Comparison of ENCODE assay signal across 8 mouse cellular contexts in the genomic region with DNA sequence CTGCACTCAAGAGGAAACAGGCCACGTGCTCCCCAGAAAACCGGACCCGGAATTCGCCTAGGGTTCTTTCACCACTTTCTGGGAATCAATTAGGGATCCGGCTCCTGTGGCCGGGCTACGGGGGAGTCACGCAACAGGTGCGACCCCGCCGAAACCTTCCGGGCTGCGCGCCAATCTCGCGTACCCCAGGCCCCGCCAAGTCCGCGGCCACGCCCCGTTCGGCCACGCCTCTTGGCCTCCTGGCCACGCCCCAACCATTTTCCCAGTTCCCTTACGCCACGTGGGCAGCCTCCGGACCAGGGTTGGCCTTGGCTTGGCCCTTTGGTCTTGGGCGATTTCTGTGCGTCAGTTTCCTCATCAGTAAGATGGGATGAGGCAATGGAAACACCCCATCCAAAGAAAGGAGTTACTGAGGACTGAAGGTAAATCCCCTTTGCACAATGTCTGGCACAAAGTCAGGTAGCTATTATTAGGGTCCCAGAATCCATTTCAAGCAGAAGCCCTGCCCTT. TPM values are rescaled to one million over a fixed set of nuclear protein-coding genes. Genes with fewer than 3 reads are reported as not detected.
DNase-seq lines count a peak whose midpoint lies in the region; ATAC-seq and TF ChIP-seq lines count a peak whose summit lies in the region.

A gene (minus strand): TSS at position 182 of the 510 bp plus-strand sequence.

- intact Hi-C loops in gastrocnemius, postnatal 14 days (cut with DNase I; ENCODE audit: low total_unique reads): no loop called here
- intact Hi-C loops in left cerebral cortex, postnatal 14 days (cut with DNase I): loop anchor here (5.0 kb wide), 1 partner anchor 61 kb away; a partner anchor contains a TSS

- no peaks in the 10 kb centered on the region for H3K36me3 ChIP-seq in spleen, adult 2 months (ENCODE audit: control insufficient read depth, insufficient read depth, low read length)

- H3K27ac ChIP-seq in spleen, adult 2 months (ENCODE audit: insufficient read depth, low read length): peak within 1 kb of the TSS; percentile 43

- TF ChIP-seq POLR2A in spleen, adult 2 months (IDR thresholded peaks at IDR 0.05; ENCODE audit: low read depth, low read length): no peak

- under 1% methylated on average over 29 of the region's 29 CpGs for WGBS in spleen, adult 2 months

- DNase-seq in layer of hippocampus, adult 11-12 months (ENCODE audit: low spot score): peak; percentile 61
- no peak for DNase-seq in layer of hippocampus, adult 9-10 months (ENCODE audit: low spot score)
- DNase-seq in cerebellum, postnatal 36 days: peak; percentile 53 to 66
- peak; percentile 87 for DNase-seq in gastrocnemius, postnatal 14 days
- DNase-seq in hindlimb bud, embryonic 11.5 days (ENCODE audit: extremely low spot score, low read depth, low spot score): peak; percentile 37
- peak in 1 of 2 experiments; percentile 45 for DNase-seq in left cerebral cortex, postnatal 14 days (ENCODE audit: low spot score in 2 of 2)
- peak in 1 of 2 experiments; percentile 61 for DNase-seq in spleen, adult 2 months (ENCODE audit: low read depth in 1 of 2, low spot score in 2 of 2)

- H3K4me3 ChIP-seq in spleen, adult 2 months (ENCODE audit: extremely low read depth, insufficient read depth, insufficient read length): peak within 1 kb of the TSS; percentile 60

- peaks cover 3% of the 10 kb centered on the region; the same call in 1 of the 2 replicates for H3K4me1 ChIP-seq in spleen, adult 2 months (ENCODE audit: control insufficient read depth, insufficient read depth, insufficient read length)

- peak; percentile 64 for ATAC-seq in megakaryocyte progenitor cell, adult 5-6 weeks (replicated peaks; ENCODE audit: poor library complexity)

- TF ChIP-seq CTCF in spleen, adult 2 months (IDR thresholded peaks at IDR 0.05; ENCODE audit: extremely low read depth, insufficient read depth, insufficient read length, insufficient replicate concordance): no peak

- H3K27me3 ChIP-seq in spleen, adult 2 months (ENCODE audit: control insufficient read depth, insufficient read depth, low read length): no peaks in the 10 kb centered on the region

RNA-seq across cellular contexts. Expression of the gene that starts here (rescaled TPM):
- 1 to 10 TPM; 4.8 to 7.2 TPM for total RNA-seq in gastrocnemius, postnatal 14 days (2021)
- total RNA-seq in left cerebral cortex, postnatal 14 days (2021): 10 to 100 TPM; 43.3 to 50.8 TPM
- 52.9 and 63.6 TPM in 2 replicates for total RNA-seq in megakaryocyte progenitor cell, adult 5-6 weeks (2015)
- 33.9 and 48.4 TPM in 2 replicates for total RNA-seq in megakaryocyte progenitor cell, adult 5-6 weeks (2017)
- 92.9 and 111 TPM in 2 replicates for polyA plus RNA-seq in spleen, adult 2 months (2012; rRNA removed)

Comparison
In these comparisons a context has a peak if more than half of its experiments do, and no peak if none do; other contexts are left out.
1. RNA of the gene that starts here (total RNA-seq): 33.9 to 63.6 TPM in megakaryocyte progenitor cell, adult 5-6 weeks and 43.3 to 50.8 TPM in left cerebral cortex, postnatal 14 days; 4.8 to 7.2 TPM in gastrocnemius, postnatal 14 days; every median in the first group is over 4 times any median in the second.